Mouse (Mus musculus) ES-E14 (cell line): ENCODE results near the gene Fbln1. TPM values are rescaled to one million over a fixed set of nuclear protein-coding genes. Genes with fewer than 3 reads are reported as not detected.

Source experiments
- DNase-seq: peaks from one replicate; pipeline ENCODE4 v3.0.0-alpha.2; 2013; ENCODE audit warnings: low read depth, low spot score
- H3K27ac ChIP-seq: 2 replicates; pipeline ENCODE4 v1.5.1; 2012; ENCODE audit warnings: low read depth, mild to moderate bottlenecking, low read length, moderate library complexity, mixed read lengths; ENCODE audit not compliant: poor library complexity, insufficient read depth, severe bottlenecking
- H3K36me3 ChIP-seq: 2 replicates; pipeline ENCODE4 v1.6.1; 2012; ENCODE audit warnings: mild to moderate bottlenecking, low read length, moderate library complexity, mixed read lengths; ENCODE audit not compliant: control insufficient read depth, poor library complexity, insufficient read depth, severe bottlenecking
- H3K4me1 ChIP-seq, 2 experiments: fragments of 150-350 bp in 1 of 2; sonication (generic) in 1 of 2; 2 replicates each; pipeline ENCODE4 v1.6.1; 2012; ENCODE audit warnings: low read length in 2 of 2, mild to moderate bottlenecking in 1 of 2, mixed read lengths in 1 of 2; ENCODE audit not compliant: control insufficient read depth in 2 of 2, insufficient read depth in 2 of 2, poor library complexity in 1 of 2
- H3K4me3 ChIP-seq, 2 experiments: fragments of 150-350 bp in 1 of 2; sonication (generic) in 1 of 2; 2 replicates each; pipeline ENCODE4 v1.5.1; 2012; ENCODE audit warnings: low read length in 2 of 2, low read depth in 1 of 2, mild to moderate bottlenecking in 1 of 2, mixed read lengths in 1 of 2; ENCODE audit not compliant: insufficient read depth in 1 of 2, poor library complexity in 1 of 2, severe bottlenecking in 1 of 2
- H3K9ac ChIP-seq: 2 replicates; pipeline ENCODE4 v1.6.1; 2012; ENCODE audit warnings: low read depth, mild to moderate bottlenecking, low read length, mixed read lengths; ENCODE audit not compliant: poor library complexity, insufficient read depth, severe bottlenecking
- H3K9me3 ChIP-seq: fragments of 150-350 bp; sonication (generic); 2 replicates; pipeline ENCODE4 v1.6.1; 2012; ENCODE audit warnings: low read depth, mild to moderate bottlenecking, low read length; ENCODE audit not compliant: control insufficient read depth, insufficient read depth
- CHD2 ChIP-seq: IDR thresholded peaks from 2 replicates; pipeline ENCODE4 v1.6.1; 2014; ENCODE audit warnings: mild to moderate bottlenecking, low read depth, low read length, inconsistent platforms
- HCFC1 ChIP-seq: IDR thresholded peaks from 2 replicates; pipeline ENCODE4 v1.6.1; 2012; ENCODE audit warnings: low read length, inconsistent platforms, borderline replicate concordance; ENCODE audit not compliant: insufficient read depth
- MAFK ChIP-seq: IDR thresholded peaks from 2 replicates; pipeline ENCODE4 v1.6.1; 2014; ENCODE audit warnings: mild to moderate bottlenecking, low read depth, low read length, inconsistent platforms; ENCODE audit not compliant: insufficient read depth
- ZC3H11A ChIP-seq: IDR thresholded peaks from 2 replicates; pipeline ENCODE4 v1.6.1; 2012; ENCODE audit warnings: low read depth, mild to moderate bottlenecking, inconsistent platforms, low read length, borderline replicate concordance
- ZNF384 ChIP-seq: IDR thresholded peaks from 2 replicates; pipeline ENCODE4 v1.6.1; 2012; ENCODE audit warnings: low read depth, low read length, inconsistent platforms
- in situ Hi-C, 2 experiments: fragments of 600-800 bp; cut with MboI; formaldehyde crosslinking; loops; one replicate each; pipeline ENCODE4 v1.15.1; 2025; ENCODE audit warnings: low sequenced_read_pairs in 2 of 2, inconsistent platforms in 1 of 2; ENCODE audit not compliant: unreplicated experiment in 2 of 2
- total RNA-seq: library from RNA; depleted of rRNA; stranded (reverse); fragments of 300-350 nt; gene quantifications from 2 replicates; pipeline ENCODE4 v1.2.3, GENCODE M21; 2012

Fbln1 gene
- total RNA-seq, 1 experiment = 99.6 TPM

GRCm38 (mm10) chr15:85248311-85248710, 42.6 kb downstream of the Fbln1 start:
- Histone ChIP-seq H3K27ac (no peak overlapping the region), H3K9me3 (no peaks in the 10 kb centered on the region), H3K4me1 (peaks cover 0 to 4% of the 10 kb centered on the region in 2 experiments; a peak in 1 of 4 replicates), H3K4me3 (no peak overlapping the region), H3K9ac (no peak overlapping the region), H3K36me3 (peaks cover 13% of the 10 kb centered on the region)
- in situ Hi-C loops = no loop called here
- no peak for TF ChIP-seq HCFC1
- TF ChIP-seq ZC3H11A = no peak
- TF ChIP-seq ZNF384 = no peak
- no peak for TF ChIP-seq MAFK
- no peak for TF ChIP-seq CHD2
- DNase-seq = no peak

- TF ChIP-seq CHD2 (no peak), ZC3H11A (no peak), ZNF384 (no peak), HCFC1 (0 out of 2 replicates have a peak, but pooled peaks have one; percentile 30)
- Histone ChIP-seq H3K4me1 (peaks cover 0 to 4% of the 10 kb centered on the region in 2 experiments; a peak in 1 of 4 replicates), H3K36me3 (peaks cover 8% of the 10 kb centered on the region), H3K9ac (no peak overlapping the region), H3K9me3 (no peaks in the 10 kb centered on the region), H3K27ac (no peak overlapping the region), H3K4me3 (no peak overlapping the region)
- peak; percentile 69 for DNase-seq
- in situ Hi-C loops = no loop called here
Observed at GRCm38 (mm10) chr15:85249252-85249651, 43.5 kb downstream of the Fbln1 start.

GRCm38 (mm10) chr15:85250436-85250835, 44.7 kb downstream of the Fbln1 start:
- TF ChIP-seq ZNF384 = no peak
- TF ChIP-seq MAFK = no peak
- no peak for TF ChIP-seq HCFC1
- no peak for TF ChIP-seq ZC3H11A
- TF ChIP-seq CHD2 = no peak
- in situ Hi-C loops = loop anchor here in 1 of 2 experiments (5.0 kb wide), 1 partner anchor 98 kb away; no protein-coding TSS in a partner anchor
- Histone ChIP-seq H3K36me3 (peaks cover 8% of the 10 kb centered on the region), H3K4me3 (no peak overlapping the region), H3K27ac (no peak overlapping the region), H3K4me1 (peaks cover 0 to 4% of the 10 kb centered on the region in 2 experiments; a peak in 1 of 4 replicates), H3K9me3 (no peaks in the 10 kb centered on the region), H3K9ac (no peak overlapping the region)
- no peak for DNase-seq

GRCm38 (mm10) chr15:85252476-85252875, 46.7 kb downstream of the Fbln1 start:
- Histone ChIP-seq H3K4me3 (no peak overlapping the region), H3K27ac (no peak overlapping the region), H3K9me3 (no peaks in the 10 kb centered on the region), H3K9ac (no peak overlapping the region), H3K36me3 (peaks cover 8% of the 10 kb centered on the region), H3K4me1 (peaks cover 0 to 3% of the 10 kb centered on the region in 2 experiments; a peak in 1 of 4 replicates)
- DNase-seq = no peak
- in situ Hi-C loops = loop anchor here in 1 of 2 experiments (5.0 kb wide), 1 partner anchor 100 kb away; no protein-coding TSS in a partner anchor
- no peak for TF ChIP-seq ZNF384
- TF ChIP-seq CHD2 = no peak
- TF ChIP-seq MAFK = no peak
- no peak for TF ChIP-seq ZC3H11A
- TF ChIP-seq HCFC1 = no peak
